Comparison of ENCODE assay signal across 16 mouse cellular contexts in the genomic region with DNA sequence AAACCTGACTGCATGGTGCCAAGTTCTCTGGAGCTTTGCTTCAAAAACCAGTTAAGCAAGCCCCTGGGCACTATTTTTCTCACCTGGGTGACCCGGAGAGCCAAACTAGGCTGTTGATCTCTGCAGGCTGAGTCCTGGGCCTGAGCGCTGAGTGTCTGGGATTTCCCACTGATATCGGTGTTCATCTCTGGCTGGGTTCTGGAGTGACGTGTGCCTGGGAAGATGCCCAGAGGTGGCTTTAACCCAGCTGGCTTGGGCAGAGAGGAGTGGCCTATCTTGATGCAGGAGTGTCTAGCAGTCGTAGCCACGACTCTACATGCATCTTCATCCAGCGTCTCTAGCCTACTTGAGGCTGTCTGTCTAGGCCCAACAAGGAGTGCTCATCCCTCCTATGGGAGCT. TPM values are rescaled to one million over a fixed set of nuclear protein-coding genes. Genes with fewer than 3 reads are reported as not detected.
DNase-seq lines count a peak whose midpoint lies in the region; ATAC-seq lines count a peak whose summit lies in the region.
"Had no signal": no experiment of that assay in that cellular context is flagged by ENCODE, and none has a peak within 500 bp of the region (broad histone marks: within the 10 kb centered on the region; RNA-seq: fewer than 3 reads in every experiment).

No protein-coding gene starts in this region.

- no peaks in the 10 kb centered on the region for H3K36me3 ChIP-seq in heart, embryonic 12.5 days
- no peaks in the 10 kb centered on the region for H3K36me3 ChIP-seq in midbrain, embryonic 15.5 days (replicated peaks)
- H3K36me3 ChIP-seq: embryonic facial prominence, embryonic 15.5 days; hindbrain, embryonic 12.5 days; intestine, embryonic 15.5 days; neural tube, embryonic 12.5 days had no signal

- H3K9me3 ChIP-seq in heart, embryonic 12.5 days (replicated peaks), result no peaks in the 10 kb centered on the region
- no peaks in the 10 kb centered on the region for H3K9me3 ChIP-seq in midbrain, embryonic 15.5 days
- H3K9me3 ChIP-seq: embryonic facial prominence, embryonic 15.5 days; hindbrain, embryonic 12.5 days; intestine, embryonic 15.5 days; neural tube, embryonic 12.5 days had no signal

- no peaks in the 10 kb centered on the region for H3K27me3 ChIP-seq in heart, embryonic 12.5 days (replicated peaks)
- no peaks in the 10 kb centered on the region for H3K27me3 ChIP-seq in midbrain, embryonic 15.5 days (replicated peaks)
- H3K27me3 ChIP-seq: embryonic facial prominence, embryonic 15.5 days; hindbrain, embryonic 12.5 days; intestine, embryonic 15.5 days; neural tube, embryonic 12.5 days had no signal

- H3K9ac ChIP-seq in heart, embryonic 12.5 days, result no peak overlapping the region
- H3K9ac ChIP-seq in midbrain, embryonic 15.5 days, result no peak overlapping the region
- H3K9ac ChIP-seq: embryonic facial prominence, embryonic 15.5 days; hindbrain, embryonic 12.5 days; intestine, embryonic 15.5 days; neural tube, embryonic 12.5 days had no signal

- H3K4me3 ChIP-seq in heart, embryonic 12.5 days, result no peak overlapping the region
- no peak overlapping the region for H3K4me3 ChIP-seq in midbrain, embryonic 15.5 days
- H3K4me3 ChIP-seq: embryonic facial prominence, embryonic 15.5 days; hindbrain, embryonic 12.5 days; intestine, embryonic 15.5 days; neural tube, embryonic 12.5 days had no signal

- peak; percentile 92 for DNase-seq in heart, adult 11 months
- peak; percentile 49 for DNase-seq in ovary, postnatal 36 days (ENCODE audit: low spot score)
- no peak for DNase-seq in ovary, adult 18-20 months (ENCODE audit: low spot score)
- peak; percentile 81 to 86 for DNase-seq in gastrocnemius, adult 8-10 months (ENCODE audit: low spot score in 2 of 2)
- peak; percentile 71 for DNase-seq in testis, postnatal 14 days (ENCODE audit: low spot score)
- no peak for DNase-seq in embryo, embryonic 10 days (ENCODE audit: low spot score)
- DNase-seq: kidney, postnatal 14 days; thymus, adult 18-20 months had no signal

- no peak overlapping the region for H3K27ac ChIP-seq in heart, embryonic 12.5 days (ENCODE audit: poor library complexity, severe bottlenecking)
- H3K27ac ChIP-seq in midbrain, embryonic 15.5 days, result no peak overlapping the region
- H3K27ac ChIP-seq: embryonic facial prominence, embryonic 15.5 days; hindbrain, embryonic 12.5 days; intestine, embryonic 15.5 days; neural tube, embryonic 12.5 days had no signal

- peaks cover 6% of the 10 kb centered on the region for H3K4me1 ChIP-seq in heart, embryonic 12.5 days (replicated peaks)
- no peaks in the 10 kb centered on the region for H3K4me1 ChIP-seq in midbrain, embryonic 15.5 days
- H3K4me1 ChIP-seq: embryonic facial prominence, embryonic 15.5 days; hindbrain, embryonic 12.5 days; intestine, embryonic 15.5 days; neural tube, embryonic 12.5 days had no signal

- ATAC-seq in heart, embryonic 12.5 days (ENCODE audit: insufficient number of reproducible peaks, low FRiP score), result no peak
- no peak for ATAC-seq in midbrain, embryonic 15.5 days (replicated peaks)
- ATAC-seq: forebrain, embryonic 14.5 days; intestine, embryonic 15.5 days; midbrain, embryonic 16.5 days had no signal

- 78% methylated on average over 7 of the region's 7 CpGs for WGBS in heart, embryonic 12.5 days
- 89% methylated on average over 7 of the region's 7 CpGs for WGBS in midbrain, embryonic 15.5 days

- no peak overlapping the region for H3K4me2 ChIP-seq in heart, embryonic 12.5 days
- H3K4me2 ChIP-seq in midbrain, embryonic 15.5 days, result no peak overlapping the region
- H3K4me2 ChIP-seq: embryonic facial prominence, embryonic 15.5 days; hindbrain, embryonic 12.5 days; intestine, embryonic 15.5 days; neural tube, embryonic 12.5 days had no signal

RNA-seq across cellular contexts. Expression of gene Map4, which starts 19.5 kb away (rescaled TPM):
- polyA plus RNA-seq in heart, embryonic 12.5 days (2016; fragmentation: Nextera tagmentation; extraction: Ambion mirVana), result 118 and 122 TPM in 2 replicates
- 100 to 1,000 TPM; 475 to 623 (median 599) TPM for total RNA-seq in gastrocnemius, adult 8-10 months (2022)
- 167 and 181 TPM in 2 replicates for polyA plus RNA-seq in midbrain, embryonic 15.5 days (2015; fragmentation: Nextera tagmentation; extraction: Ambion mirVana)

RNA-seq across cellular contexts. Expression of gene Cdc25a, which starts 36.4 kb away (rescaled TPM):
- polyA plus RNA-seq in heart, embryonic 12.5 days (2016; fragmentation: Nextera tagmentation; extraction: Ambion mirVana), result 27.6 and 28.6 TPM in 2 replicates
- 1 to 10 TPM; 4.1 to 5.7 (median 4.6) TPM for total RNA-seq in gastrocnemius, adult 8-10 months (2022)
- polyA plus RNA-seq in midbrain, embryonic 15.5 days (2015; fragmentation: Nextera tagmentation; extraction: Ambion mirVana), result 12.4 and 14.7 TPM in 2 replicates

Comparison
In these comparisons a context has a peak if more than half of its experiments do, and no peak if none do; other contexts are left out.
1. DNase-seq: peak in heart, adult 11 months (single experiment), ovary, postnatal 36 days (single experiment), gastrocnemius, adult 8-10 months (2 of 2) and testis, postnatal 14 days (single experiment); none in ovary, adult 18-20 months (single experiment) and embryo, embryonic 10 days (single experiment).